Mouse (Mus musculus): ENCODE results near the gene Golph3.
"Not testable (repeated sequence)": the region's sequence is repeated elsewhere in the genome, so short reads cannot be mapped to it uniquely, and the experiment has no call there.

The Golph3 gene

GRCm38 (mm10) chr15:12357459-12357858 lies 36.2 kb downstream of the Golph3 start:
- DNase-seq (ENCODE audit: low spot score in 2 of 2): no peak

- DNase-seq (ENCODE audit: low spot score in 2 of 2): no peak
These were observed 37.1 kb downstream of the Golph3 start for GRCm38 (mm10) chr15:12358384-12358783.

- no peak for DNase-seq (ENCODE audit: low spot score in 2 of 2)
These were observed 39.4 kb downstream of the Golph3 start for GRCm38 (mm10) chr15:12360519-12361212.

GRCm38 (mm10) chr15:12362001-12362700 lies 40.9 kb downstream of the Golph3 start:
- DNase-seq (ENCODE audit: low spot score in 2 of 2): no peak

- no peak for DNase-seq (ENCODE audit: low spot score in 2 of 2)
These were observed 41.4 kb downstream of the Golph3 start for GRCm38 (mm10) chr15:12362701-12363040.

GRCm38 (mm10) chr15:12364096-12364495 lies 42.8 kb downstream of the Golph3 start:
- DNase-seq (ENCODE audit: low spot score in 2 of 2): no peak

GRCm38 (mm10) chr15:12365416-12366071 lies 44.3 kb downstream of the Golph3 start:
- DNase-seq (ENCODE audit: low spot score in 2 of 2): no peak

- no peak for DNase-seq (ENCODE audit: low spot score in 2 of 2)
These were observed 44.8 kb downstream of the Golph3 start for GRCm38 (mm10) chr15:12366072-12366469.

- not testable (repeated sequence) for DNase-seq (ENCODE audit: low spot score in 2 of 2)
These were observed 45.5 kb downstream of the Golph3 start for GRCm38 (mm10) chr15:12366580-12367305.

GRCm38 (mm10) chr15:12367306-12368080 lies 46.2 kb downstream of the Golph3 start:
- no peak for DNase-seq (ENCODE audit: low spot score in 2 of 2)

- DNase-seq (ENCODE audit: low spot score in 2 of 2): no peak
These were observed 47.1 kb downstream of the Golph3 start for GRCm38 (mm10) chr15:12368357-12368756.

- no peak for DNase-seq (ENCODE audit: low spot score in 2 of 2)
These were observed 47.6 kb downstream of the Golph3 start for GRCm38 (mm10) chr15:12368850-12369249.

- DNase-seq (ENCODE audit: low spot score in 2 of 2): no peak
These were observed 48.8 kb downstream of the Golph3 start for GRCm38 (mm10) chr15:12370096-12370495.

- peak; percentile 39 to 57 for DNase-seq (ENCODE audit: low spot score in 2 of 2)
These were observed 49.9 kb downstream of the Golph3 start for GRCm38 (mm10) chr15:12371183-12371582.

GRCm38 (mm10) chr15:12373496-12373895 lies 52.2 kb downstream of the Golph3 start:
- no peak for DNase-seq (ENCODE audit: low spot score in 2 of 2)

GRCm38 (mm10) chr15:12373918-12374317 lies 52.7 kb downstream of the Golph3 start:
- no peak for DNase-seq (ENCODE audit: low spot score in 2 of 2)

- DNase-seq (ENCODE audit: low spot score in 2 of 2): no peak
These were observed 53.7 kb downstream of the Golph3 start for GRCm38 (mm10) chr15:12374916-12375315.

GRCm38 (mm10) chr15:12375641-12376311 lies 54.5 kb downstream of the Golph3 start:
- DNase-seq (ENCODE audit: low spot score in 2 of 2): peak; percentile 63 to 77

- DNase-seq (ENCODE audit: low spot score in 2 of 2): no peak
These were observed 55.3 kb downstream of the Golph3 start for GRCm38 (mm10) chr15:12376491-12377069.

- no peak for DNase-seq (ENCODE audit: low spot score in 2 of 2)
These were observed 56.5 kb downstream of the Golph3 start for GRCm38 (mm10) chr15:12377800-12378199.

All from spleen, postnatal 14 days (tissue).